Mouse (Mus musculus): Measurements from ENCODE around the gene Gm37240. TPM values are rescaled to one million over a fixed set of nuclear protein-coding genes. Genes with fewer than 3 reads are reported as not detected.

Gm37240 gene
- total and polyA plus RNA-seq, 3 experiments, result not detected

DNA sequence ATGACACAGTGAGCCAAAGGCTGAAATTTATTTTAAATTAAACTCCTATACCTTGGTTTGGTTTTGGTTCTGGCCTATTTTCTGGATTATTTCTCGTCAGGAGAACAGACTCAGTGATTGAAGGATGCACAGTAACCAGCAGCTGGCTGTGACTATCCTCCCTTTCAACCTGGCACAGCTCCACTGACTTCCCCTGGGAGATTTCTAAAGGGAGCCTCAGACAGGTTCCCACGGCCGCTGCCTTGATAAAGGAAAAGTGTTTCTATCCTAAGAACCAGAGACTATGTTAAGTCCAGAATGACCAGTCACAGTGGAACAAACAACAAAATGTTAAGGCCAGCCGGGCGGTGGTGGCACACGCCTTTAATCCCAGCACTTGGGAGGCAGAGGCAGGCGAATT, 106.4 kb downstream of the Gm37240 start:
- Histone ChIP-seq H3K27me3 (ENCODE audit: insufficient read depth, low read length) (no peaks in the 10 kb centered on the region; the same call in 1 of the 2 replicates), H3K4me1 (ENCODE audit: insufficient read depth, low read depth, low read length) (no peaks in the 10 kb centered on the region), H3K9me3 (replicated peaks) (no peaks in the 10 kb centered on the region), H3K36me3 (replicated peaks) (no peaks in the 10 kb centered on the region), H3K4me3 (ENCODE audit: low read depth, low read length) (no peak overlapping the region)
- TF ChIP-seq GATA2 (IDR thresholded peaks at IDR 0.05; ENCODE audit: borderline replicate concordance, low read depth, low read length), result no peak
- no peak for TF ChIP-seq GATA1 (IDR thresholded peaks at IDR 0.05; ENCODE audit: borderline replicate concordance, low read length)
- no peak for TF ChIP-seq CTCF (IDR thresholded peaks at IDR 0.05; ENCODE audit: low read depth, low read length)
- TF ChIP-seq POLR2AphosphoS5 (IDR thresholded peaks at IDR 0.05; ENCODE audit: insufficient replicate concordance, low read depth, low read length), result no peak
- no peak for TF ChIP-seq TAL1 (conservative IDR thresholded peaks at IDR 0.05; ENCODE audit: low read depth, low read length)
- DNase-seq (ENCODE audit: low spot score) (no peak), ATAC-seq (ENCODE audit: extremely low read depth, insufficient number of reproducible peaks, low FRiP score, poor library complexity, severe bottlenecking) (no peak)

- TF ChIP-seq CTCF (IDR thresholded peaks at IDR 0.05; ENCODE audit: low read depth, low read length) (no peak), GATA1 (IDR thresholded peaks at IDR 0.05; ENCODE audit: borderline replicate concordance, low read length) (no peak)
- Histone ChIP-seq H3K4me3 (ENCODE audit: low read depth, low read length) (no peak overlapping the region), H3K9me3 (replicated peaks) (no peaks in the 10 kb centered on the region), H3K36me3 (replicated peaks) (no peaks in the 10 kb centered on the region), H3K27me3 (ENCODE audit: insufficient read depth, low read length) (no peaks in the 10 kb centered on the region; the same call in 1 of the 2 replicates), H3K4me1 (ENCODE audit: insufficient read depth, low read depth, low read length) (no peaks in the 10 kb centered on the region)
- ATAC-seq (ENCODE audit: extremely low read depth, insufficient number of reproducible peaks, low FRiP score, poor library complexity, severe bottlenecking), result no peak
- DNase-seq (ENCODE audit: low spot score), result no peak
Observed at GRCm38 (mm10) chr3:85780332-85780731, 107.0 kb downstream of the Gm37240 start.

GRCm38 (mm10) chr3:85777841-85778240, 109.5 kb downstream of the Gm37240 start:
- ATAC-seq (ENCODE audit: extremely low read depth, insufficient number of reproducible peaks, low FRiP score, poor library complexity, severe bottlenecking), result no peak
- no peaks in the 10 kb centered on the region for H3K36me3 ChIP-seq (replicated peaks)

GRCm38 (mm10) chr3:85777356-85777755, 110.0 kb downstream of the Gm37240 start:
- no peaks in the 10 kb centered on the region for H3K36me3 ChIP-seq (replicated peaks)
- TF ChIP-seq GATA2 (IDR thresholded peaks at IDR 0.05; ENCODE audit: borderline replicate concordance, low read depth, low read length), result no peak
- no peak for TF ChIP-seq POLR2AphosphoS5 (IDR thresholded peaks at IDR 0.05; ENCODE audit: insufficient replicate concordance, low read depth, low read length)
- no peak for TF ChIP-seq GATA1 (IDR thresholded peaks at IDR 0.05; ENCODE audit: borderline replicate concordance, low read length)
- no peak for TF ChIP-seq CTCF (IDR thresholded peaks at IDR 0.05; ENCODE audit: low read depth, low read length)
- TF ChIP-seq TAL1 (conservative IDR thresholded peaks at IDR 0.05; ENCODE audit: low read depth, low read length), result no peak
- H3K27me3 ChIP-seq (ENCODE audit: insufficient read depth, low read length), result peaks cover 3% of the 10 kb centered on the region; the same call in 1 of the 2 replicates
- H3K4me3 ChIP-seq (ENCODE audit: low read depth, low read length), result no peak overlapping the region
- H3K9me3 ChIP-seq (replicated peaks), result no peaks in the 10 kb centered on the region
- no peak for ATAC-seq (ENCODE audit: extremely low read depth, insufficient number of reproducible peaks, low FRiP score, poor library complexity, severe bottlenecking)
- no peak for DNase-seq (ENCODE audit: low spot score)
- H3K4me1 ChIP-seq (ENCODE audit: insufficient read depth, low read depth, low read length), result no peaks in the 10 kb centered on the region

More at GRCm38 (mm10) chr3:85777841-85778240, 109.5 kb downstream of the Gm37240 start:
- H3K4me1 ChIP-seq (ENCODE audit: insufficient read depth, low read depth, low read length), result no peaks in the 10 kb centered on the region
- H3K4me3 ChIP-seq (ENCODE audit: low read depth, low read length), result no peak overlapping the region
- peaks cover 3% of the 10 kb centered on the region; the same call in 1 of the 2 replicates for H3K27me3 ChIP-seq (ENCODE audit: insufficient read depth, low read length)
- no peak for TF ChIP-seq GATA1 (IDR thresholded peaks at IDR 0.05; ENCODE audit: borderline replicate concordance, low read length)
- TF ChIP-seq GATA2 (IDR thresholded peaks at IDR 0.05; ENCODE audit: borderline replicate concordance, low read depth, low read length), result no peak
- no peak for DNase-seq (ENCODE audit: low spot score)
- no peaks in the 10 kb centered on the region for H3K9me3 ChIP-seq (replicated peaks)

DNA sequence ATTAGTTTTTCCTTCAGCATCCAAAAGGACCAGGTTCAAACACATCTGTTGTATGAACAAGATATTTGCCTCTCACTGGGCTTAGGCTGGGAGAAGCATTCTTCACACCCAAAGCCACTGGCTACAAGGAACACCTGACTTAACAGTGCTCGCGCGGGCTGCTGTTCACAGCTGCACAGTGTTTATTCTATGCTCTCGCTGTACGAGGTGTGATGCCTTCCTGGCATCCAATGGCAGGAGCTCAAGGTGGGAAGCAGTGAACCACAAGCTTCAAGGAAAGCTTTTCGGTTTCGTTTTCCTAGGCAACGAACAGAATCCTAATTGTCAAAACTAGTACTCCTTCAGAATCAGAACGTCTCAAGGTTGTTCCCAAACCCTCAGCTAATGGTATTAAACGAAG, 110.6 kb downstream of the Gm37240 start:
- H3K4me1 ChIP-seq (ENCODE audit: insufficient read depth, low read depth, low read length), result no peaks in the 10 kb centered on the region
- ATAC-seq (ENCODE audit: extremely low read depth, insufficient number of reproducible peaks, low FRiP score, poor library complexity, severe bottlenecking) (no peak), DNase-seq (ENCODE audit: low spot score) (no peak)
- no peaks in the 10 kb centered on the region for H3K9me3 ChIP-seq (replicated peaks)
- H3K4me3 ChIP-seq (ENCODE audit: low read depth, low read length), result no peak overlapping the region
- TF ChIP-seq POLR2AphosphoS5 (IDR thresholded peaks at IDR 0.05; ENCODE audit: insufficient replicate concordance, low read depth, low read length) (no peak), GATA1 (IDR thresholded peaks at IDR 0.05; ENCODE audit: borderline replicate concordance, low read length) (no peak), TAL1 (conservative IDR thresholded peaks at IDR 0.05; ENCODE audit: low read depth, low read length) (no peak), CTCF (IDR thresholded peaks at IDR 0.05; ENCODE audit: low read depth, low read length) (no peak), GATA2 (IDR thresholded peaks at IDR 0.05; ENCODE audit: borderline replicate concordance, low read depth, low read length) (no peak)
- no peaks in the 10 kb centered on the region for H3K36me3 ChIP-seq (replicated peaks)
- peaks cover 3% of the 10 kb centered on the region; the same call in 1 of the 2 replicates for H3K27me3 ChIP-seq (ENCODE audit: insufficient read depth, low read length)

DNA sequence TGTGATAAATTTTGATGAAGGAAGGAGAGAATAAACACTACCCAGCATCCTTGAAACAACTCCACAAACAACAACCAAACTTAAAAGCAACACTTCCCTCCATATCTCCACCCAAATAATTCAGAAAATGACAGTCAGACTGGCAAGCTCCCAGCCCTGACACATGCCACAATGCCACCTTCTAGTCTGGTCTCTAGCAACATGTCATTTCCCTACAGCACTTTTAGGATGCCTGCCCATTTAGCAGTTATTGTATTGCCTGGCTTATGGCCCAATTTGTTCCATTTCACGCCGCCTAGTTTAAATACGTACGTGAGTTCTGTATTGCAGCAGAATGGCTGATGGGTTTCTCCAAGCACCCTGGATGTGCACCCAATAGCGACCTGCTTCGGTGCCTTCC, 111.2 kb downstream of the Gm37240 start:
- DNase-seq (ENCODE audit: low spot score), result no peak
- H3K4me1 ChIP-seq (ENCODE audit: insufficient read depth, low read depth, low read length), result no peaks in the 10 kb centered on the region
- ATAC-seq (ENCODE audit: extremely low read depth, insufficient number of reproducible peaks, low FRiP score, poor library complexity, severe bottlenecking), result no peak
- H3K9me3 ChIP-seq (replicated peaks), result no peaks in the 10 kb centered on the region
- H3K4me3 ChIP-seq (ENCODE audit: low read depth, low read length), result no peak overlapping the region
- peaks cover 3% of the 10 kb centered on the region; the same call in 1 of the 2 replicates for H3K27me3 ChIP-seq (ENCODE audit: insufficient read depth, low read length)
- no peaks in the 10 kb centered on the region for H3K36me3 ChIP-seq (replicated peaks)
- no peak for TF ChIP-seq TAL1 (conservative IDR thresholded peaks at IDR 0.05; ENCODE audit: low read depth, low read length)
- TF ChIP-seq GATA2 (IDR thresholded peaks at IDR 0.05; ENCODE audit: borderline replicate concordance, low read depth, low read length), result no peak
- TF ChIP-seq CTCF (IDR thresholded peaks at IDR 0.05; ENCODE audit: low read depth, low read length), result no peak
- TF ChIP-seq POLR2AphosphoS5 (IDR thresholded peaks at IDR 0.05; ENCODE audit: insufficient replicate concordance, low read depth, low read length), result no peak
- no peak for TF ChIP-seq GATA1 (IDR thresholded peaks at IDR 0.05; ENCODE audit: borderline replicate concordance, low read length)

DNA sequence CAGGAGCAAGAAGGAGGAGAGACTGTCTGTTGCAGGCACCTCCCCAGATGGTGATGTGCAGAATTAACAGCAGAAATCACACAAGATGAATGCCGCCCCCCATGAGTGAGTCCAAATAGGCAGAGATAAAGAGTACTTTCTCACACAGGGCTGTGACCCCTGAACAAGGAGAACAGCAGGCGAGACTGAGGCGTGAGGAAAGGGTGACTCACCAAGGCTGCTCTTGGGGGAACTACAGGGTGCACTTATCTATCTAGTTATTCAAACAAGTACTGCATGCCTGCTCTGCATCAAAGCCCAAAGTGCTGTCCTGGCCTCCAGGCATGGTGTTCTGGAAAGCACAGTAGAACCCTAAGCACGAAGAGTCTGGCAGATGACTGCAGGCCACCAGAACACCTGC, 113.4 kb downstream of the Gm37240 start:
- Histone ChIP-seq H3K36me3 (replicated peaks) (no peaks in the 10 kb centered on the region), H3K4me1 (ENCODE audit: insufficient read depth, low read depth, low read length) (no peaks in the 10 kb centered on the region), H3K9me3 (replicated peaks) (no peaks in the 10 kb centered on the region), H3K27me3 (ENCODE audit: insufficient read depth, low read length) (peaks cover 3% of the 10 kb centered on the region; the same call in 1 of the 2 replicates), H3K4me3 (ENCODE audit: low read depth, low read length) (no peak overlapping the region)
- DNase-seq (ENCODE audit: low spot score) (no peak), ATAC-seq (ENCODE audit: extremely low read depth, insufficient number of reproducible peaks, low FRiP score, poor library complexity, severe bottlenecking) (no peak)
- TF ChIP-seq GATA1 (IDR thresholded peaks at IDR 0.05; ENCODE audit: borderline replicate concordance, low read length) (no peak), TAL1 (conservative IDR thresholded peaks at IDR 0.05; ENCODE audit: low read depth, low read length) (no peak), POLR2AphosphoS5 (IDR thresholded peaks at IDR 0.05; ENCODE audit: insufficient replicate concordance, low read depth, low read length) (no peak), GATA2 (IDR thresholded peaks at IDR 0.05; ENCODE audit: borderline replicate concordance, low read depth, low read length) (no peak), CTCF (IDR thresholded peaks at IDR 0.05; ENCODE audit: low read depth, low read length) (no peak)
